Mouse (Mus musculus): ENCODE measurements around the gene Dbr1. TPM values are rescaled to one million over a fixed set of nuclear protein-coding genes. Genes with fewer than 3 reads are reported as not detected.
A peak's percentile ranks its signal among the peaks of the same experiment; 100 is the strongest.
"Not testable (repeated sequence)": the region's sequence is repeated elsewhere in the genome, so short reads cannot be mapped to it uniquely, and the experiment has no call there.

The Dbr1 gene
- polyA plus RNA-seq, 1 experiment from 2014 or later: 27.8 TPM

- H3K27me3 ChIP-seq (replicated peaks; ENCODE audit: control insufficient read depth, insufficient read depth, low read length); H3K27ac ChIP-seq (ENCODE audit: low read length); H3K9me3 ChIP-seq (ENCODE audit: control insufficient read depth, low read length); H3K9ac ChIP-seq (ENCODE audit: low read depth, low read length); ATAC-seq; H3K36me3 ChIP-seq (ENCODE audit: control insufficient read depth, insufficient read depth, low read length); H3K4me1 ChIP-seq (ENCODE audit: control insufficient read depth, insufficient read depth, low read length); H3K4me2 ChIP-seq (ENCODE audit: low read depth, low read length); H3K4me3 ChIP-seq (ENCODE audit: low read length): not testable (repeated sequence)
- WGBS: 95% methylated on average over 6 of the region's 6 CpGs
Measured at GRCm38 (mm10) chr9:99599127-99599526, 23.5 kb downstream of the Dbr1 start.

- ATAC-seq: no peak
- Histone ChIP-seq H3K4me3 (ENCODE audit: low read length) (no peak overlapping the region), H3K4me2 (ENCODE audit: low read depth, low read length) (no peak overlapping the region), H3K9ac (ENCODE audit: low read depth, low read length) (no peak overlapping the region), H3K9me3 (ENCODE audit: control insufficient read depth, low read length) (no peaks in the 10 kb centered on the region), H3K27ac (ENCODE audit: low read length) (no peak overlapping the region), H3K36me3 (ENCODE audit: control insufficient read depth, insufficient read depth, low read length) (no peaks in the 10 kb centered on the region), H3K27me3 (replicated peaks; ENCODE audit: control insufficient read depth, insufficient read depth, low read length) (no peaks in the 10 kb centered on the region), H3K4me1 (ENCODE audit: control insufficient read depth, insufficient read depth, low read length) (no peaks in the 10 kb centered on the region)
- 71% methylated on average over 2 of the region's 2 CpGs for WGBS
Measured at GRCm38 (mm10) chr9:99603566-99603965, 28.0 kb downstream of the Dbr1 start.

GRCm38 (mm10) chr9:99612202-99612601, 36.6 kb downstream of the Dbr1 start, which contains the start of gene A4gnt:
TSS of gene A4gnt (plus strand) at chr9:99612502.
- no peak for ATAC-seq
- H3K9ac ChIP-seq (ENCODE audit: low read depth, low read length): no peak within 1 kb of the TSS
- no peak within 1 kb of the TSS for H3K4me3 ChIP-seq (ENCODE audit: low read length)
- H3K27ac ChIP-seq (ENCODE audit: low read length): no peak within 1 kb of the TSS
- no peaks in the 10 kb centered on the region for H3K36me3 ChIP-seq (ENCODE audit: control insufficient read depth, insufficient read depth, low read length)
- H3K9me3 ChIP-seq (ENCODE audit: control insufficient read depth, low read length): no peaks in the 10 kb centered on the region
- 41% methylated on average over 2 of the region's 2 CpGs for WGBS
- no peak within 1 kb of the TSS for H3K4me2 ChIP-seq (ENCODE audit: low read depth, low read length)
- no peaks in the 10 kb centered on the region for H3K27me3 ChIP-seq (replicated peaks; ENCODE audit: control insufficient read depth, insufficient read depth, low read length)
- no peaks in the 10 kb centered on the region for H3K4me1 ChIP-seq (ENCODE audit: control insufficient read depth, insufficient read depth, low read length)

GRCm38 (mm10) chr9:99619688-99620087, 44.1 kb downstream of the Dbr1 start:
- Histone ChIP-seq H3K27ac (ENCODE audit: low read length) (no peak overlapping the region), H3K27me3 (replicated peaks; ENCODE audit: control insufficient read depth, insufficient read depth, low read length) (no peaks in the 10 kb centered on the region), H3K4me1 (ENCODE audit: control insufficient read depth, insufficient read depth, low read length) (no peaks in the 10 kb centered on the region), H3K36me3 (ENCODE audit: control insufficient read depth, insufficient read depth, low read length) (no peaks in the 10 kb centered on the region), H3K9ac (ENCODE audit: low read depth, low read length) (no peak overlapping the region), H3K4me3 (ENCODE audit: low read length) (no peak overlapping the region), H3K4me2 (ENCODE audit: low read depth, low read length) (no peak overlapping the region), H3K9me3 (ENCODE audit: control insufficient read depth, low read length) (no peaks in the 10 kb centered on the region)
- no peak for ATAC-seq
- WGBS: 92% methylated on average over 7 of the region's 8 CpGs

- no peak overlapping the region for H3K27ac ChIP-seq (ENCODE audit: low read length)
- H3K9ac ChIP-seq (ENCODE audit: low read depth, low read length): no peak overlapping the region
- ATAC-seq: no peak
- no peaks in the 10 kb centered on the region for H3K4me1 ChIP-seq (ENCODE audit: control insufficient read depth, insufficient read depth, low read length)
- no peak overlapping the region for H3K4me2 ChIP-seq (ENCODE audit: low read depth, low read length)
- WGBS: 89% methylated on average over 11 of the region's 11 CpGs
- H3K9me3 ChIP-seq (ENCODE audit: control insufficient read depth, low read length): no peaks in the 10 kb centered on the region
- H3K27me3 ChIP-seq (replicated peaks; ENCODE audit: control insufficient read depth, insufficient read depth, low read length): no peaks in the 10 kb centered on the region
- no peaks in the 10 kb centered on the region for H3K36me3 ChIP-seq (ENCODE audit: control insufficient read depth, insufficient read depth, low read length)
- no peak overlapping the region for H3K4me3 ChIP-seq (ENCODE audit: low read length)
Measured at GRCm38 (mm10) chr9:99620196-99620595, 44.6 kb downstream of the Dbr1 start.

GRCm38 (mm10) chr9:99622034-99622433, 46.4 kb downstream of the Dbr1 start:
- H3K36me3 ChIP-seq (ENCODE audit: control insufficient read depth, insufficient read depth, low read length): no peaks in the 10 kb centered on the region
- H3K27me3 ChIP-seq (replicated peaks; ENCODE audit: control insufficient read depth, insufficient read depth, low read length): no peaks in the 10 kb centered on the region
- ATAC-seq: no peak
- H3K4me3 ChIP-seq (ENCODE audit: low read length): no peak overlapping the region
- H3K9ac ChIP-seq (ENCODE audit: low read depth, low read length): no peak overlapping the region
- WGBS: 78% methylated on average over 1 of the region's 1 CpGs
- no peak overlapping the region for H3K4me2 ChIP-seq (ENCODE audit: low read depth, low read length)
- no peak overlapping the region for H3K27ac ChIP-seq (ENCODE audit: low read length)
- no peaks in the 10 kb centered on the region for H3K9me3 ChIP-seq (ENCODE audit: control insufficient read depth, low read length)
- no peaks in the 10 kb centered on the region for H3K4me1 ChIP-seq (ENCODE audit: control insufficient read depth, insufficient read depth, low read length)

GRCm38 (mm10) chr9:99622966-99623365, 47.4 kb downstream of the Dbr1 start:
- H3K9me3 ChIP-seq (ENCODE audit: control insufficient read depth, low read length): no peaks in the 10 kb centered on the region
- 39% methylated on average over 2 of the region's 2 CpGs for WGBS
- ATAC-seq: no peak

GRCm38 (mm10) chr9:99624117-99624516, 48.5 kb downstream of the Dbr1 start:
- Histone ChIP-seq H3K4me1 (ENCODE audit: control insufficient read depth, insufficient read depth, low read length) (no peaks in the 10 kb centered on the region), H3K9ac (ENCODE audit: low read depth, low read length) (no peak overlapping the region), H3K36me3 (ENCODE audit: control insufficient read depth, insufficient read depth, low read length) (no peaks in the 10 kb centered on the region), H3K9me3 (ENCODE audit: control insufficient read depth, low read length) (no peaks in the 10 kb centered on the region), H3K4me3 (ENCODE audit: low read length) (no peak overlapping the region), H3K27ac (ENCODE audit: low read length) (no peak overlapping the region), H3K27me3 (replicated peaks; ENCODE audit: control insufficient read depth, insufficient read depth, low read length) (no peaks in the 10 kb centered on the region), H3K4me2 (ENCODE audit: low read depth, low read length) (no peak overlapping the region)
- ATAC-seq: no peak
- WGBS: 75% methylated on average over 6 of the region's 6 CpGs

More at GRCm38 (mm10) chr9:99622966-99623365, 47.4 kb downstream of the Dbr1 start:
- Histone ChIP-seq H3K9ac (ENCODE audit: low read depth, low read length) (no peak overlapping the region), H3K4me2 (ENCODE audit: low read depth, low read length) (no peak overlapping the region), H3K27me3 (replicated peaks; ENCODE audit: control insufficient read depth, insufficient read depth, low read length) (no peaks in the 10 kb centered on the region), H3K4me1 (ENCODE audit: control insufficient read depth, insufficient read depth, low read length) (no peaks in the 10 kb centered on the region), H3K27ac (ENCODE audit: low read length) (no peak overlapping the region), H3K4me3 (ENCODE audit: low read length) (no peak overlapping the region), H3K36me3 (ENCODE audit: control insufficient read depth, insufficient read depth, low read length) (no peaks in the 10 kb centered on the region)

- H3K27ac ChIP-seq (ENCODE audit: low read length): 0 out of 2 replicates have a peak overlapping the region, but pooled peaks have one; percentile 86
- WGBS: 67% methylated on average over 4 of the region's 4 CpGs
- no peaks in the 10 kb centered on the region for H3K36me3 ChIP-seq (ENCODE audit: control insufficient read depth, insufficient read depth, low read length)
- peaks cover 9% of the 10 kb centered on the region for H3K4me1 ChIP-seq (ENCODE audit: control insufficient read depth, insufficient read depth, low read length)
- no peaks in the 10 kb centered on the region for H3K9me3 ChIP-seq (ENCODE audit: control insufficient read depth, low read length)
- ATAC-seq: no peak
- no peak overlapping the region for H3K9ac ChIP-seq (ENCODE audit: low read depth, low read length)
- H3K27me3 ChIP-seq (replicated peaks; ENCODE audit: control insufficient read depth, insufficient read depth, low read length): no peaks in the 10 kb centered on the region
- H3K4me2 ChIP-seq (ENCODE audit: low read depth, low read length): no peak overlapping the region
- no peak overlapping the region for H3K4me3 ChIP-seq (ENCODE audit: low read length)
Measured at GRCm38 (mm10) chr9:99628581-99628980, 53.0 kb downstream of the Dbr1 start.

GRCm38 (mm10) chr9:99629281-99630011, 53.8 kb downstream of the Dbr1 start, which contains the start of gene Dzip1l:
TSS of gene Dzip1l (plus strand) at chr9:99629496.
- Histone ChIP-seq H3K4me1 (ENCODE audit: control insufficient read depth, insufficient read depth, low read length) (peaks cover 9% of the 10 kb centered on the region), H3K27me3 (replicated peaks; ENCODE audit: control insufficient read depth, insufficient read depth, low read length) (no peaks in the 10 kb centered on the region), H3K4me3 (ENCODE audit: low read length) (peak within 1 kb of the TSS; percentile 63), H3K9ac (ENCODE audit: low read depth, low read length) (peak within 1 kb of the TSS; percentile 75), H3K27ac (ENCODE audit: low read length) (peak within 1 kb of the TSS; percentile 86), H3K4me2 (ENCODE audit: low read depth, low read length) (peak within 1 kb of the TSS; percentile 89), H3K36me3 (ENCODE audit: control insufficient read depth, insufficient read depth, low read length) (no peaks in the 10 kb centered on the region), H3K9me3 (ENCODE audit: control insufficient read depth, low read length) (no peaks in the 10 kb centered on the region)
- ATAC-seq: peak; percentile 93
- under 1% methylated on average over 44 of the region's 44 CpGs for WGBS

All from intestine, embryonic 16.5 days (tissue).